Mouse (Mus musculus): Measurements from ENCODE around the gene Tnrc18.

GRCm38 (mm10) chr5:142807661-142808060 is 9.8 kb downstream of the Tnrc18 start:
- no peak for TF ChIP-seq CTCF (IDR thresholded peaks at IDR 0.05; ENCODE audit: control insufficient read depth, insufficient read depth, insufficient replicate concordance, low read depth, low read length)
- no peak for TF ChIP-seq POLR2A (IDR thresholded peaks at IDR 0.05; ENCODE audit: control insufficient read depth, low read depth, low read length)

Data from testis, adult 2 months (tissue).